Mouse (Mus musculus) C2C12 (cell line): Measurements from ENCODE around the gene Bri3bp.

ENCODE experiments used
- CEBPB ChIP-seq: IDR thresholded peaks from one replicate; pipeline ENCODE4 v1.6.1; 2011; ENCODE audit warnings: low read depth, mild to moderate bottlenecking, control low read depth, moderate library complexity
- CTCF ChIP-seq: IDR thresholded peaks from one replicate; pipeline ENCODE4 v1.5.1; 2011; ENCODE audit not compliant: control insufficient read depth, insufficient read depth, insufficient read length
- FOSL1 ChIP-seq: IDR thresholded peaks from one replicate; pipeline ENCODE4 v1.8.0; 2011; ENCODE audit warnings: mild to moderate bottlenecking, low read length; ENCODE audit not compliant: poor library complexity, insufficient read depth, severe bottlenecking
- MAX ChIP-seq: IDR thresholded peaks from one replicate; pipeline ENCODE4 v1.6.1; 2011; ENCODE audit warnings: mild to moderate bottlenecking, control low read depth
- MYOD1 ChIP-seq: IDR thresholded peaks from one replicate; pipeline ENCODE4 v1.6.1; 2011; ENCODE audit warnings: low read depth; ENCODE audit not compliant: control insufficient read depth, insufficient read length
- MYOG ChIP-seq: IDR thresholded peaks from one replicate; pipeline ENCODE4 v1.6.1; 2011; ENCODE audit not compliant: control insufficient read depth, insufficient read length; ENCODE audit errors: extremely low read depth
- USF1 ChIP-seq: IDR thresholded peaks from one replicate; pipeline ENCODE4 v1.6.1; 2011; ENCODE audit warnings: low read depth, mild to moderate bottlenecking, control low read depth, moderate library complexity

GRCm38 (mm10) chr5:125405546-125406248 is 35.7 kb upstream of the Bri3bp start:
- no peak for TF ChIP-seq MAX
- no peak for TF ChIP-seq USF1
- TF ChIP-seq CTCF: no peak
- no peak for TF ChIP-seq MYOD1
- TF ChIP-seq MYOG: no peak
- TF ChIP-seq FOSL1: no peak
- no peak for TF ChIP-seq CEBPB
